Mouse (Mus musculus) A20 (cell line): ENCODE measurements around the gene Trappc6a.
A peak's percentile ranks its signal among the peaks of the same experiment; 100 is the strongest.

Experiments used
- DNase-seq: peaks from one replicate; pipeline ENCODE4 v3.0.0-alpha.2; 2011; ENCODE audit warnings: low read depth, low spot score

Gene Trappc6a

GRCm38 (mm10) chr7:19523757-19524419 is 15.7 kb downstream of the Trappc6a start:
- no peak for DNase-seq

GRCm38 (mm10) chr7:19524420-19525104 is 16.4 kb downstream of the Trappc6a start:
- no peak for DNase-seq

GRCm38 (mm10) chr7:19525105-19525481 is 16.9 kb downstream of the Trappc6a start:
- DNase-seq: no peak

- no peak for DNase-seq
These were observed 22.9 kb downstream of the Trappc6a start for GRCm38 (mm10) chr7:19531077-19531476.

GRCm38 (mm10) chr7:19532240-19532639 is 24.0 kb downstream of the Trappc6a start:
- no peak for DNase-seq

- no peak for DNase-seq
These were observed 26.5 kb downstream of the Trappc6a start for GRCm38 (mm10) chr7:19534676-19535075.

DNA sequence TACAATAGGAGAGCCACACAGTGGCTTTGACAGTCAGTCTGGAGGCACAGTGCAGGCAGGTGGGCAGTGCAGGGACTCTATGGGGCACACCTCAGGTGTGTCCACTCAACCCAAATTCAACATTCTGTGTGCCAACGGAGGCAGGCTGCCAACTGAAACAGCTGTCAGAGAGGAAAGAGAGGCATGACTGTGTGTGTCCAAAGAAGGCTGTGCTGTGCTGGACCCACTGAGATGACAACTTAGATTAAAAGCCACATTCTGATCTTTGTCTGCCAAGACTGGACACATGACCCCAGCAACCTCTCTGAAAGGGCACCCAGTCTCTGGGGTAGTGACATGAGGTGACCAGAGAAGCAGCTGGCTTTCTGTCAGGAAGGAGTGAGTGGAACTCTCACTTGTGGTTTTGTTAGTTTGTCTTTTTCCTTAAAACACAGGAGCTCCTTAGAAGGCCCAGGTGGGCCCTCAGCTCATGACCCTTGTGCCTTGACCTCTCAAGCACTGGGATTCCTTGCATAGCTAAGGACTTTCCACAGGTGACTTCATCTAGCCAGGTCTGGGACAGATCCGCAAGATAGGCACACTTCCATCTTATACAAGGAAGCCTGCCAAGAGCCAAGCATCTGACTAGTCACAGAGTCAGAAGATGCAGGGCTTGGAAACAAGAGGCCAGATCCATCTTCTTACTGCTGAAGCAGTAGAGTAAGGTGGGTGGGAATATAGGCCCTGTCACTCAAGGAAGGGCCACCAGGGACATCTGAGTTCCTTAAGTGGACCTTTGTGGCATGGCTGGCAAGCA is 32.8 kb downstream of the Trappc6a start:
- no peak for DNase-seq

DNA sequence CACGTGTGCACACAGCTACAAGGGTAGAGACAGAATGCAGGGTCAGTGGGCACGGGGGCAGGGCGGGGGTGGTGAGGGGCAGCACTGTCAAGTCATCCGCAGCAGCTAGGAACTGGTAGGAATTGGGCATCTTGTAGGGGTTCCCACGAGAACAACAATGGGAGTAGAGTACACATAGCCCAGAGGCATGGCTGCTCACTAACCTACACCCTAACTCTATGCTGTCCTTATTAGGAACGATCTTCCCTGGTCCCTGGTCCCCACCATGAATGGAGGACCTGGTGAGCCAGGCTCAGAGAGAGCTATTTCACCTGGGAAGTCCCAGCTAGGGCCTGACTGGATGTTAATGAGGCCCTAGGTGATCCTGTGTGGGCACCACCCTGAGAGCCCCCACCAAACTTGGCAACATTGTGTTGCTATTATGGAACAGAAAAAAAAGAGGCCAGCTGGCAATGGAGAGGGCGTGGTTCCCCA is 33.5 kb downstream of the Trappc6a start:
- no peak for DNase-seq

DNA sequence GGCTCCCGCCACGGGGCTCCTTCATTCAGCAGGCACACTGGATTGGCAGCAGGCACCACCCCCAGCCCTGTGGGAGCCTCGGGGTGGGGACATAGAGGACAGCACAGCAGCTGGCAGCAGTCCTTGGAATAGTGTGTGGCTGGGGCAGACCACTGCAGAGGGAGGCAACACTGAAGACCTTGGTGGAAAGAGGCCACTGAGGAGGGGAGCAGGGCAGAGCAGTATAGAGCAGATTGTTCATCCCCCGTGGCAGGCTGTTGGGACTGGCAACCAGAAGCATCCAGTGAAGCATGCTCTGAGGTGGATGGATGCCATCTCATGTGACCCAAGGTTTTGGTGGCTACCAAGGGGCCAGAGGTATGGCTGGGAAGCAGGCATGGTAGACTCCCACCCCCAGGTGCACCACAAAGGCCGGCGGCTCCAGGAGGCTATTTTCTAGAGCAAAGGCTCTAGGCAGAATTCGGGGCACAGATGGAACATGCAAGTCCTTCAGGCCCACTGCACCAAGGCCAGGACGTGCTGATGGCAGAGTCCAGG is 34.0 kb downstream of the Trappc6a start:
- DNase-seq: no peak

GRCm38 (mm10) chr7:19543584-19543983 is 35.4 kb downstream of the Trappc6a start:
- peak; percentile 77 for DNase-seq

- no peak for DNase-seq
These were observed 37.8 kb downstream of the Trappc6a start for GRCm38 (mm10) chr7:19546007-19546406.

- DNase-seq: no peak
These were observed 39.3 kb downstream of the Trappc6a start for GRCm38 (mm10) chr7:19547344-19547969.

- DNase-seq: no peak
These were observed 41.2 kb downstream of the Trappc6a start for GRCm38 (mm10) chr7:19549394-19549793.

DNA sequence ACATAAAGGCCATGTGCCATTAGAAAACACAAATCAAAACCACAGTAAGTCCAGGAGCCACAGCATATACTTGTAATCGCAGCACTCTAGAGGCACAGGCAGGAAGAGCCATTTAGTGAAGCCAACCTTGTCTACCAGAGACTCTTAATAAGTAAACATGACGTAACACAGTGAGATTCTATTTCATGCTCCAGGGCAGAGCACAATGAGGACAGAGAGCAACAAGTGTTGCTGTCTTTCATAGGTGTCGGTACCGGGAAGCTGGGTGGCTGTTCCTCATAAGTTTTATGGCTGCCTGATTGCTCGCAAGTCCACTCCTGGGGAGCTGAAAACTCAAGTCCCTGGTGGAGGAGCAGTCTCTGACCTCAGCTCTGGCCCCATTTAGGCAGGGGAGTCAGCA is 43.4 kb downstream of the Trappc6a start:
- no peak for DNase-seq

DNA sequence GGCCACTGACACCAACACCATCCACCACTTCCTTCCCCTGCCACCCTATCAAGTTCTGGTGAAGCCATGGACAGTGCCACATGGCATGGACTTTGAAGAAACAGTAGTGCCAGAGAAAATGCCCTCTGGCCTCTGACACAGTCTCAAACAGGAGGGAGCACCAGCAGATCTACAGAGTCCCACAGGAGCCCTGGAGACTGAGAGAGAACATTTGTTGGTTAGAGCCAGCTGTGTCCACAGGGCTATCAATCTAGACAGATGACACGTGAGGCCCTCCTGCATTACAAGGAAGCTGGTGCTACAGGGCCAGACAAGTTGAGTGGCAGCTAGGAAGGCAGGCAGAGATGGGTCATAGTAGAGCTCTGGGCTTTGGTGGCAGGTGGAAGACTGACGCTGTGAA is 44.2 kb downstream of the Trappc6a start:
- DNase-seq: no peak

- DNase-seq: no peak
These were observed 46.0 kb downstream of the Trappc6a start for GRCm38 (mm10) chr7:19554168-19554567.

- no peak for DNase-seq
These were observed 48.9 kb downstream of the Trappc6a start for GRCm38 (mm10) chr7:19557086-19557485.

DNA sequence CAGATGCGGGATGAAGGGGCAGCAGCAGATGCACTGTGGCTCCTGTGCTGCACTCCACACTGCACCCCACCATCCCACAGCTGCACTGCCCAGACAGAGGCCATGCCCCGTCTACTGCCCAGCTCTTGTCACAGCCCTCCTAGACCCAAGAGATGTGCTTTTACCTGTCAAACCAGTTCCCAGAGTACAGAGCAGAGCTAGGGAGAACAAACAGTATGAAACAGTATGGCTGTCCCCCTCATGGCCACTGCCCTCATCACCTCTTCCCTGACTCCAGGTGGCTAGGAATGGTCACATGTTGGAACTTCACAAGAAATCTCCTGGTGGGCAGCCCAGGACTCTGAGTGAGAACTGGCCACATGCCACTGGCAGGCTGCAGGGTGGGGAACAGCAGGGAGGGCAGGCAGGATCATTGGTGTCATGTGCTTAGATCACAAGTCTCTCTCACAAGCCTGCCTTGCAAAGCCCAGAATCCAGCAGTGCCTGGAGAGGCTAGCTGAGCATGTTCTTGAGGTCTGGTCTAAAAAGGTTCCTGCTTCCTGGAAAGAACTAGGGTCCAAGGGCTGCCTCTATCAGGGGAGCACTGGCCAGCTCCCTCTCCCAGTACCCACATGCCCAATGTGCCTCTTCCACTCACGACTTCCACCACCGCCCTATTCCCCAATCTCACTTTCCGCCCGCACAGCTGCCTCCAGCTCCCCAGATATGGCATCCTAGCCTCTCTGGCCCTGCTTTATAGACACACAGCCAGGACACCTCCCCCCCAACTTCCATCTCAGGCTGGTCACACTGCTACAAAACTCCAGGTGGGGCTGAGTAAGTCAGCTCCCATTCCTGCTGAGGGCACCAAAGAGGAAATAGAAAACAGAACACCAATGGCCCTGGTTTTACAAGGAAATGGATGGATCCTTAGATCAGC is 50.0 kb downstream of the Trappc6a start:
- no peak for DNase-seq

DNA sequence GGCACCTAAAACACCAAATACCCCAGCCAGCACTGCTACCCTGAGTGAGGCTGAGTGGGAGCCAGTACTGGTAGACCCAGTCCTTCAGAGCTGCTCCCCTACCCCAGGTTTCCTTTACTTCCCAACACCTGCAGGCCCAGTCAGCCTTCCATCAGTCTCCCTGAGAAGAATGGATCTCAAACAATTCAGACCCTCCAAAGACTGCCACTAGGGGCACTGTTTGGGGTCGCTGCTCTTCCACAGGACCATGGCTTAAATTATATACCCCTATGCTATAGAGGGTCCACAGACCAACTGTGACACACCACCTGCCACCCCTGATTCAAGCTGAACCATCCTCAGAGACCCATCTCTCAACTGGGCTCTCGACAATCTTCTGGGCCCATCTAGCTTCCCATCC is 50.8 kb downstream of the Trappc6a start:
- DNase-seq: no peak

DNA sequence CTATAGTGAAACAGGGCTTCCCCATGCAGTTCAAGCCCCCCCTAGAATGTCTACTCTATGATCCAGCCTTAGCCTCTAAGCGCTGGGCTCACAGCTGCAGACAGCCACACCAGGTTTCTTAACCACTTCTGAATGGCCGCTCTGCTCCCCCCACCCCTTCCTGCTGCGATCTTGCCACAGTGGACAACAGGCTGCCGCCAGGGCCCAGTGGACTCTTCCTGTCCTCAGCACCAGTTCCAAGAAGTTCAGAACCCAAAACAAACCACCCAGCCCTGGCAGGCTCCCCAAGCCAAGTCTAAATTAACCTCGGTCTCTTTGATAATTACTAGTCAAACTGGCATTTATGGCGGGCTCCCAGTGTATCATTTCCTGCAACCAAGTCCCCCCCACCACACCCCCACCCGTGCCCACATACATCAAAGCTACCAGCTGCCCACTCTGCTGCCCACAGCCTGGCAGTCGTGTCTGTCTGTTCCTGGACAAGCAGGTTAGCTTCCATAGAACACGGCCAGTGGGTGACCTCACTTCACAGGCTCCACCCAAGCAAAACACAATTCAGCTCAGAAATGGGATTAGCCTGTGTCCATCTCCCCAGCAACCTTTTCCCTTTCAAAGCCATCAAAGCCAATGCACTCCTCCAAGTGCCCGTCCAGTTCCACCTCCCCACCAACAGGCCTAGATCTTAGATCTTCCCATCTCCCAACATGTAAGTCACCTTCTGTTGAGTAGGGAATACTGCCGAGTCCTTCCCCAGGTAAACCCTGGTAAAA is 52.5 kb downstream of the Trappc6a start:
- no peak for DNase-seq
